Mouse (Mus musculus) CH12.LX (cell line): ENCODE data around the gene Mvb12b. TPM values are rescaled to one million over a fixed set of nuclear protein-coding genes. Genes with fewer than 3 reads are reported as not detected.

Source experiments
- DNase-seq: peaks from one replicate; pipeline ENCODE4 v3.0.0-alpha.2; 2013; ENCODE audit errors: extremely low read depth
- H3K27ac ChIP-seq: 2 replicates; pipeline ENCODE4 v1.5.1; 2012; ENCODE audit warnings: low read depth, mild to moderate bottlenecking, control low read depth, moderate library complexity; ENCODE audit not compliant: insufficient read depth
- H3K27me3 ChIP-seq: replicated peaks from 2 replicates; pipeline ENCODE3; 2012; ENCODE audit warnings: inconsistent platforms
- H3K36me3 ChIP-seq, 2 experiments: replicated peaks in 1 of 2; 2 replicates each; pipeline versions ENCODE3 to v1.6.1; 2012; ENCODE audit warnings: inconsistent platforms in 1 of 2, low read length in 1 of 2, mild to moderate bottlenecking in 1 of 2, mixed read lengths in 1 of 2, moderate library complexity in 1 of 2; ENCODE audit not compliant: control insufficient read depth in 1 of 2, insufficient read depth in 1 of 2
- H3K4me1 ChIP-seq, 2 experiments: 2 replicates each; pipeline ENCODE4 v1.6.1; 2012; ENCODE audit warnings: inconsistent platforms in 1 of 2, moderate library complexity in 1 of 2; ENCODE audit not compliant: insufficient read depth in 2 of 2, control insufficient read depth in 1 of 2
- H3K4me2 ChIP-seq: 2 replicates; pipeline ENCODE4 v1.6.1; 2012; ENCODE audit warnings: low read depth, mild to moderate bottlenecking, control low read depth; ENCODE audit not compliant: poor library complexity, insufficient read depth, severe bottlenecking
- H3K4me3 ChIP-seq, 3 experiments: fragments of 150-350 bp in 1 of 3; sonication (generic) in 1 of 3; replicated peaks in 1 of 3; 2 replicates each; pipeline versions ENCODE3 to v1.5.1; 2011 to 2012; ENCODE audit warnings: low read depth in 2 of 3, low read length in 2 of 3, mild to moderate bottlenecking in 2 of 3, moderate library complexity in 2 of 3, control low read depth in 1 of 3, improper control_type of control experiment in 1 of 3, inconsistent platforms in 1 of 3, mixed read lengths in 1 of 3; ENCODE audit not compliant: poor library complexity in 1 of 3
- H3K79me2 ChIP-seq: replicated peaks from 2 replicates; pipeline ENCODE4 v1.6.1; 2012; ENCODE audit warnings: mild to moderate bottlenecking, moderate library complexity; ENCODE audit not compliant: control insufficient read depth, poor library complexity, insufficient read depth, severe bottlenecking; ENCODE audit errors: extremely low read depth
- H3K9ac ChIP-seq: 2 replicates; pipeline ENCODE4 v1.6.1; 2012; ENCODE audit warnings: low read depth, mild to moderate bottlenecking, control low read depth, moderate library complexity; ENCODE audit not compliant: insufficient read depth
- H3K9me3 ChIP-seq: replicated peaks from 2 replicates; pipeline ENCODE3; 2012; ENCODE audit warnings: low read length, inconsistent platforms, mixed read lengths
- BHLHE40 ChIP-seq: IDR thresholded peaks from 2 replicates; pipeline ENCODE4 v1.6.1; 2011; ENCODE audit warnings: mild to moderate bottlenecking, low read depth, low read length, improper control_type of control experiment
- CHD1 ChIP-seq: IDR thresholded peaks from 2 replicates; pipeline ENCODE4 v1.6.1; 2012; ENCODE audit warnings: low read depth, low read length, improper control_type of control experiment, inconsistent platforms
- CTCF ChIP-seq, 2 experiments: IDR thresholded peaks in 1 of 2; conservative IDR thresholded peaks in 1 of 2; 2 replicates each; pipeline ENCODE4 v1.5.1; 2011 to 2012; ENCODE audit warnings: low read depth in 2 of 2, low read length in 2 of 2, improper control_type of control experiment in 1 of 2, inconsistent platforms in 1 of 2, mild to moderate bottlenecking in 1 of 2, moderate library complexity in 1 of 2
- E2F4 ChIP-seq: IDR thresholded peaks from 2 replicates; pipeline ENCODE4 v1.6.1; 2011; ENCODE audit warnings: low read depth, low read length, improper control_type of control experiment; ENCODE audit not compliant: insufficient replicate concordance
- ELF1 ChIP-seq: IDR thresholded peaks from 2 replicates; pipeline ENCODE4 v1.6.1; 2014; ENCODE audit warnings: low read depth, mild to moderate bottlenecking, inconsistent platforms, low read length, improper control_type of control experiment
- EP300 ChIP-seq: IDR thresholded peaks from 2 replicates; pipeline ENCODE4 v1.6.1; 2011; ENCODE audit warnings: low read length, improper control_type of control experiment
- IRF4 ChIP-seq: IDR thresholded peaks from 2 replicates; pipeline ENCODE4 v1.6.1; 2014; ENCODE audit warnings: low read depth, mild to moderate bottlenecking, inconsistent platforms, low read length, improper control_type of control experiment
- JUND ChIP-seq: conservative IDR thresholded peaks from 2 replicates; pipeline ENCODE4 v1.6.1; 2011; ENCODE audit warnings: low read depth, low read length, improper control_type of control experiment
- KAT2A ChIP-seq: IDR thresholded peaks from 2 replicates; pipeline ENCODE4 v1.6.1; 2012; ENCODE audit warnings: low read length, improper control_type of control experiment, inconsistent platforms; ENCODE audit not compliant: insufficient replicate concordance
- MAFK ChIP-seq: IDR thresholded peaks from 2 replicates; pipeline ENCODE4 v1.6.1; 2011; ENCODE audit warnings: low read length, improper control_type of control experiment; ENCODE audit not compliant: insufficient replicate concordance
- MEF2A ChIP-seq: IDR thresholded peaks from 2 replicates; pipeline ENCODE4 v1.6.1; 2014; ENCODE audit warnings: low read depth, mild to moderate bottlenecking, inconsistent platforms, low read length, improper control_type of control experiment, borderline replicate concordance
- MXI1 ChIP-seq: IDR thresholded peaks from 2 replicates; pipeline ENCODE4 v1.6.1; 2011; ENCODE audit warnings: mild to moderate bottlenecking, low read depth, low read length, improper control_type of control experiment
- MYC ChIP-seq: IDR thresholded peaks from 2 replicates; pipeline ENCODE4 v1.6.1; 2011; ENCODE audit warnings: low read depth, mild to moderate bottlenecking, improper control_type of control experiment, low read length
- NELFE ChIP-seq: IDR thresholded peaks from 2 replicates; pipeline ENCODE4 v1.6.1; 2011; ENCODE audit warnings: low read depth, low read length, improper control_type of control experiment
- NRF1 ChIP-seq: IDR thresholded peaks from 2 replicates; pipeline ENCODE4 v1.6.1; 2014; ENCODE audit warnings: low read depth, mild to moderate bottlenecking, inconsistent platforms, low read length, improper control_type of control experiment, moderate library complexity
- POLR2AphosphoS2 ChIP-seq: IDR thresholded peaks from 2 replicates; pipeline ENCODE4 v1.6.1; 2011; ENCODE audit warnings: low read depth, low read length, improper control_type of control experiment
- RCOR1 ChIP-seq: conservative IDR thresholded peaks from 2 replicates; pipeline ENCODE4 v1.6.1; 2012; ENCODE audit warnings: low read depth, mild to moderate bottlenecking, inconsistent platforms, low read length, improper control_type of control experiment
- UBTF ChIP-seq: IDR thresholded peaks from 2 replicates; pipeline ENCODE4 v1.6.1; 2012; ENCODE audit warnings: low read depth, mild to moderate bottlenecking, inconsistent platforms, low read length, improper control_type of control experiment, moderate library complexity
- USF1 ChIP-seq: IDR thresholded peaks from 2 replicates; pipeline ENCODE4 v1.6.1; 2014; ENCODE audit warnings: low read depth, mild to moderate bottlenecking, inconsistent platforms, low read length, improper control_type of control experiment
- USF2 ChIP-seq: conservative IDR thresholded peaks from 2 replicates; pipeline ENCODE4 v1.6.1; 2011; ENCODE audit warnings: low read depth, low read length, improper control_type of control experiment
- ZC3H11A ChIP-seq: IDR thresholded peaks from 2 replicates; pipeline ENCODE4 v1.6.1; 2012; ENCODE audit warnings: low read depth, mild to moderate bottlenecking, inconsistent platforms, low read length, improper control_type of control experiment
- ZMIZ1 ChIP-seq: IDR thresholded peaks from 2 replicates; pipeline ENCODE4 v1.6.1; 2012; ENCODE audit warnings: low read depth, mild to moderate bottlenecking, inconsistent platforms, low read length, improper control_type of control experiment
- ZNF384 ChIP-seq: IDR thresholded peaks from 2 replicates; pipeline ENCODE4 v1.6.1; 2012; ENCODE audit warnings: low read depth, low read length, improper control_type of control experiment, inconsistent platforms
- dilution Hi-C: fragments of 300-500 bp; cut with MboI; formaldehyde crosslinking; loops from 2 replicates; pipeline ENCODE4 v1.14.3; 2020; ENCODE audit warnings: low sequenced_read_pairs; ENCODE audit not compliant: extremely low pct_unique_long_range_greater_than_20kb, extremely low pct_ligation_motif_present
- in situ Hi-C: fragments of 300-500 bp; cut with MboI; formaldehyde crosslinking; loops from 3 replicates; pipeline ENCODE4 v1.14.3; 2019; ENCODE audit warnings: low sequenced_read_pairs, low pct_ligation_motif_present, low pct_unique_long_range_greater_than_20kb, mixed read lengths
- polyA plus RNA-seq: library from polyadenylated mRNA; unstranded; fragments of >175 nt; gene quantifications from 2 replicates; pipeline ENCODE4 v1.2.1, GENCODE M21; 2012; ENCODE audit warnings: low read depth; ENCODE audit not compliant: insufficient read length
- total RNA-seq, 2 experiments: library from RNA; depleted of rRNA; stranded (reverse); fragments of 300-350 nt in 1 of 2; fragments of >200 nt in 1 of 2; gene quantifications; 2 replicates each; pipeline ENCODE4 v1.2.3; 2012 to 2014

Mvb12b gene
- total and polyA plus RNA-seq, 3 experiments, result 3.0 to 16.7 (median 5.3) TPM

- H3K36me3 ChIP-seq, result peaks cover 0 to 3% of the 10 kb centered on the region in 2 experiments
- dilution Hi-C loops, result no loop called here
- H3K79me2 ChIP-seq, result no peaks in the 10 kb centered on the region
- no peak overlapping the region for H3K4me3 ChIP-seq
- DNase-seq, result no peak
- peaks cover 14 to 39% of the 10 kb centered on the region in 2 experiments for H3K4me1 ChIP-seq
- no peak overlapping the region for H3K9ac ChIP-seq
- no peaks in the 10 kb centered on the region for H3K9me3 ChIP-seq
- H3K4me2 ChIP-seq, result no peak overlapping the region
- no peak overlapping the region for H3K27ac ChIP-seq
- no peaks in the 10 kb centered on the region for H3K27me3 ChIP-seq
- TF ChIP-seq MEF2A, result no peak
- TF ChIP-seq CTCF (conservative IDR thresholded peaks at IDR 0.05 in 1 of 2, IDR thresholded peaks at IDR 0.05 in 1 of 2; ENCODE audit: low read depth in 2 of 2, low read length in 2 of 2), result no peak
- TF ChIP-seq BHLHE40, result no peak
- no peak for TF ChIP-seq KAT2A
- no peak for TF ChIP-seq NRF1
- TF ChIP-seq, all 38 proteins: peak for 0
- in situ Hi-C loops, result no loop called here
Observed at GRCm38 (mm10) chr2:33812980-33813379, 74.8 kb downstream of the Mvb12b start.

- H3K4me1 ChIP-seq, result peaks cover 0 to 25% of the 10 kb centered on the region in 2 experiments; a peak in 2 of 4 replicates
- no peak overlapping the region for H3K4me3 ChIP-seq
Observed at GRCm38 (mm10) chr2:33811349-33811890, 76.3 kb downstream of the Mvb12b start.

GRCm38 (mm10) chr2:33809081-33809480 lies 78.7 kb downstream of the Mvb12b start:
- H3K36me3 ChIP-seq, result peaks cover 0 to 2% of the 10 kb centered on the region in 2 experiments
- H3K9me3 ChIP-seq, result no peaks in the 10 kb centered on the region
- H3K79me2 ChIP-seq, result no peaks in the 10 kb centered on the region
- TF ChIP-seq MAFK (no peak), CTCF (conservative IDR thresholded peaks at IDR 0.05 in 1 of 2, IDR thresholded peaks at IDR 0.05 in 1 of 2; ENCODE audit: low read depth in 2 of 2, low read length in 2 of 2) (no peak), IRF4 (no peak), ZMIZ1 (no peak), MEF2A (no peak), USF2 (no peak), JUND (no peak), POLR2AphosphoS2 (no peak), RCOR1 (no peak), USF1 (no peak), MXI1 (no peak), EP300 (no peak), NELFE (no peak), CHD1 (no peak)
- H3K4me1 ChIP-seq, result peaks cover 5 to 24% of the 10 kb centered on the region in 2 experiments
- dilution Hi-C loops (no loop called here), in situ Hi-C loops (no loop called here)
- H3K9ac ChIP-seq, result no peak overlapping the region
- H3K27me3 ChIP-seq, result no peaks in the 10 kb centered on the region
- no peak overlapping the region for H3K27ac ChIP-seq
- H3K4me3 ChIP-seq, result no peak overlapping the region
- no peak overlapping the region for H3K4me2 ChIP-seq
- no peak for DNase-seq

More at GRCm38 (mm10) chr2:33811349-33811890, 76.3 kb downstream of the Mvb12b start:
- Histone ChIP-seq H3K79me2 (no peaks in the 10 kb centered on the region), H3K4me2 (no peak overlapping the region), H3K27me3 (no peaks in the 10 kb centered on the region), H3K9me3 (no peaks in the 10 kb centered on the region), H3K27ac (no peak overlapping the region), H3K36me3 (no peaks in the 10 kb centered on the region)
- dilution Hi-C loops, result no loop called here
- DNase-seq, result no peak
- in situ Hi-C loops, result no loop called here
- TF ChIP-seq UBTF (no peak), ZNF384 (no peak), E2F4 (no peak), MYC (no peak), ZC3H11A (no peak), NRF1 (no peak), CTCF (conservative IDR thresholded peaks at IDR 0.05 in 1 of 2, IDR thresholded peaks at IDR 0.05 in 1 of 2; ENCODE audit: low read depth in 2 of 2, low read length in 2 of 2) (no peak), NELFE (no peak), ELF1 (no peak), KAT2A (no peak), ZMIZ1 (no peak)
- TF ChIP-seq, all 38 proteins: peak for 0
- H3K9ac ChIP-seq, result no peak overlapping the region
